Mouse (Mus musculus): ENCODE data around the gene H2-T24.
"Not testable (repeated sequence)": the region's sequence is repeated elsewhere in the genome, so short reads cannot be mapped to it uniquely, and the experiment has no call there.

The H2-T24 gene

GRCm38 (mm10) chr17:36023710-36024654 is 3.6 kb upstream of the H2-T24 start:
- DNase-seq, result no peak

GRCm38 (mm10) chr17:36022922-36023321 is 2.6 kb upstream of the H2-T24 start:
- no peak for DNase-seq

GRCm38 (mm10) chr17:36022098-36022497 is 1.7 kb upstream of the H2-T24 start:
- DNase-seq, result no peak

GRCm38 (mm10) chr17:36021309-36021708 is 949 bp upstream of the H2-T24 start:
- no peak for DNase-seq

GRCm38 (mm10) chr17:36019519-36019918 is 841 bp downstream of the H2-T24 start:
- DNase-seq, result no peak

GRCm38 (mm10) chr17:36018979-36019378 is 1.4 kb downstream of the H2-T24 start:
- DNase-seq, result no peak

GRCm38 (mm10) chr17:36017046-36017445 is 3.3 kb downstream of the H2-T24 start:
- DNase-seq, result peak; percentile 25 to 55

GRCm38 (mm10) chr17:36014977-36015376 is 5.4 kb downstream of the H2-T24 start:
- DNase-seq, result no peak

- not testable (repeated sequence) for DNase-seq
Observed at GRCm38 (mm10) chr17:36004409-36004808, 16.0 kb downstream of the H2-T24 start.

- DNase-seq, result no peak
Observed at GRCm38 (mm10) chr17:36003331-36003730, 17.0 kb downstream of the H2-T24 start.

- no peak for DNase-seq
Observed at GRCm38 (mm10) chr17:36001966-36002365, 18.4 kb downstream of the H2-T24 start.

- DNase-seq, result no peak
Observed at GRCm38 (mm10) chr17:36001121-36001897, 19.1 kb downstream of the H2-T24 start.

- DNase-seq, result no peak
Observed at GRCm38 (mm10) chr17:36000349-36000748, 20.0 kb downstream of the H2-T24 start.

GRCm38 (mm10) chr17:35999356-35999755 is 21.0 kb downstream of the H2-T24 start:
- no peak for DNase-seq

GRCm38 (mm10) chr17:35998545-35999305 is 21.6 kb downstream of the H2-T24 start:
- no peak for DNase-seq

GRCm38 (mm10) chr17:35997713-35998510 is 22.4 kb downstream of the H2-T24 start:
- no peak for DNase-seq

GRCm38 (mm10) chr17:35996949-35997348 is 23.4 kb downstream of the H2-T24 start:
- peak; percentile 95 to 96 for DNase-seq

- no peak for DNase-seq
Observed at GRCm38 (mm10) chr17:35994879-35995240, 25.5 kb downstream of the H2-T24 start.

- DNase-seq, result peak; percentile 77 to 88
Observed at GRCm38 (mm10) chr17:35994175-35994878, 26.0 kb downstream of the H2-T24 start.

- DNase-seq, result peak; percentile 79 to 84
Observed at GRCm38 (mm10) chr17:35993675-35994074, 26.7 kb downstream of the H2-T24 start.

- DNase-seq, result no peak
Observed at GRCm38 (mm10) chr17:35991781-35992180, 28.6 kb downstream of the H2-T24 start.
